Mouse (Mus musculus) bone marrow macrophage, adult 2 months (primary cell): ENCODE data around the gene Arhgef7.

ENCODE experiments used
- CTCF ChIP-seq: IDR thresholded peaks from 2 replicates; pipeline ENCODE4 v1.5.1; 2012; ENCODE audit warnings: low read depth, mild to moderate bottlenecking, low read length, moderate library complexity
- POLR2A ChIP-seq: IDR thresholded peaks from 2 replicates; pipeline ENCODE4 v1.6.1; 2012; ENCODE audit warnings: mild to moderate bottlenecking, low read depth, low read length, borderline replicate concordance

- TF ChIP-seq CTCF (no peak), POLR2A (no peak)
Observed at GRCm38 (mm10) chr8:11703789-11704188, 23.7 kb upstream of the Arhgef7 start.
